Mouse (Mus musculus) midbrain, embryonic 11.5 days (tissue): Measurements from ENCODE around the gene Il21r. TPM values are rescaled to one million over a fixed set of nuclear protein-coding genes. Genes with fewer than 3 reads are reported as not detected.
A peak's percentile ranks its signal among the peaks of the same experiment; 100 is the strongest.

Experiments used
- ATAC-seq: fragments of 200-750 bp; cut with Nextera tagmentation; 2 replicates; pipeline ENCODE4 v1.8.0; 2017; ENCODE audit warnings: moderate TSS enrichment, moderate library complexity; ENCODE audit not compliant: low FRiP score
- DNase-seq: peaks from one replicate; pipeline ENCODE4 v3.0.0; 2015; ENCODE audit warnings: low spot score; ENCODE audit errors: missing footprints
- H3K27ac ChIP-seq: fragments of 300-500 bp; sonication (generic); 2 replicates; pipeline ENCODE4 v1.5.1; 2014; ENCODE audit warnings: low read depth, low read length
- H3K27me3 ChIP-seq: fragments of 300-500 bp; sonication (generic); 2 replicates; pipeline ENCODE4 v1.6.1; 2014; ENCODE audit warnings: mild to moderate bottlenecking, low read length, moderate library complexity, mixed read lengths; ENCODE audit not compliant: control insufficient read depth, insufficient read depth
- H3K36me3 ChIP-seq: fragments of 300-500 bp; sonication (generic); 2 replicates; pipeline ENCODE4 v1.6.1; 2014; ENCODE audit warnings: mild to moderate bottlenecking, low read length, moderate library complexity, mixed read lengths; ENCODE audit not compliant: control insufficient read depth, insufficient read depth
- H3K4me1 ChIP-seq: fragments of 300-500 bp; sonication (generic); 2 replicates; pipeline ENCODE4 v1.6.1; 2014; ENCODE audit warnings: low read length; ENCODE audit not compliant: control insufficient read depth, insufficient read depth
- H3K4me2 ChIP-seq: fragments of 300-500 bp; sonication (generic); 2 replicates; pipeline ENCODE4 v1.6.1; 2014; ENCODE audit warnings: mild to moderate bottlenecking, moderate library complexity
- H3K4me3 ChIP-seq: fragments of 300-500 bp; sonication (generic); 2 replicates; pipeline ENCODE4 v1.5.1; 2014; ENCODE audit warnings: low read depth, low read length
- H3K9ac ChIP-seq: fragments of 300-500 bp; sonication (generic); 2 replicates; pipeline ENCODE4 v1.6.1; 2014; ENCODE audit warnings: low read length
- H3K9me3 ChIP-seq: fragments of 300-500 bp; sonication (generic); 2 replicates; pipeline ENCODE4 v1.6.1; 2016; ENCODE audit warnings: low read length; ENCODE audit not compliant: control insufficient read depth
- WGBS: fragments of 180-500 bp; shearing (Covaris S2); extraction: QIAGEN DNeasy Blood & Tissue Kit; methylation state at CpG from one replicate; pipeline ENCODE4 v1.1.7; 2014; 5-methylcytosine and 5-hydroxymethylcytosine counted together
- polyA plus RNA-seq: library from polyadenylated mRNA; unstranded; fragments of >200 nt; fragmentation: Nextera tagmentation; extraction: Ambion mirVana; gene quantifications from 2 replicates; pipeline ENCODE4 v1.2.1, GENCODE M21; 2014

Il21r gene
- polyA plus RNA-seq, 1 experiment from 2014 or later: 0.36 TPM

- H3K4me2 ChIP-seq: no peak overlapping the region
- H3K9me3 ChIP-seq: no peaks in the 10 kb centered on the region
- peak overlapping the region; percentile 10; the same call in 1 of the 2 replicates for H3K27ac ChIP-seq
- no peak overlapping the region; the same call in 1 of the 2 replicates for H3K9ac ChIP-seq
- H3K36me3 ChIP-seq: peaks cover 26% of the 10 kb centered on the region
- 47% methylated on average over 9 of the region's 9 CpGs for WGBS
- no peak overlapping the region for H3K4me3 ChIP-seq
- ATAC-seq (peak; percentile 75), DNase-seq (peak; percentile 91)
- H3K4me1 ChIP-seq: no peaks in the 10 kb centered on the region
- H3K27me3 ChIP-seq: no peaks in the 10 kb centered on the region
These were observed 35.7 kb downstream of the Il21r start for GRCm38 (mm10) chr7:125638870-125639386.

GRCm38 (mm10) chr7:125643880-125644279, 40.7 kb downstream of the Il21r start:
- H3K4me3 ChIP-seq: no peak overlapping the region
- WGBS: 96% methylated on average over 6 of the region's 6 CpGs
- no peaks in the 10 kb centered on the region for H3K4me1 ChIP-seq
- no peaks in the 10 kb centered on the region for H3K9me3 ChIP-seq
- DNase-seq (no peak), ATAC-seq (no peak)
- no peak overlapping the region for H3K9ac ChIP-seq
- H3K27me3 ChIP-seq: no peaks in the 10 kb centered on the region
- no peak overlapping the region for H3K4me2 ChIP-seq
- H3K36me3 ChIP-seq: peaks cover 59% of the 10 kb centered on the region
- H3K27ac ChIP-seq: no peak overlapping the region

DNA sequence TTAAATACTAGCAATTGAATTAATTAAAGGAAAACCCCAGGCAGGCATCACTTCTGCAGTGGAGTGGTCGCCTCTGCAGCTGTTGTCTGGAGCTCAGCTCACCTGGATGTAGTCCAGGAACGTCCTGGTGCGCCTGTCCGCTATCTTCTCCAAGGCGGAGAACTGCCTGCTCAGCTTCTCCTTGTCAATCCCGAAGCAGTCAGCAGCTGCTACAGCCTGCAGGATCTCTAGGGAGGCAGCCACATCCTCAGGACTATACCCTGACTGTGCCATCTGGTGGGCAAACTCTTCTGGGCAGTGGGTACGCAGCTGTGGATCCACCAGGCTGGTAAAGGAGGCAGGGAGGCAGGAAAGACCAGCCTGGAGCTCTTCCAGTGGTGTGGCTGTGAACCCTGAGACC, 42.2 kb downstream of the Il21r start:
- no peak overlapping the region for H3K4me3 ChIP-seq
- no peak for ATAC-seq
- no peak overlapping the region for H3K4me2 ChIP-seq
- WGBS: 95% methylated on average over 7 of the region's 7 CpGs
- DNase-seq: no peak
- peaks cover 54% of the 10 kb centered on the region for H3K36me3 ChIP-seq
- H3K9ac ChIP-seq: no peak overlapping the region
- H3K27ac ChIP-seq: no peak overlapping the region
- no peaks in the 10 kb centered on the region for H3K27me3 ChIP-seq
- H3K4me1 ChIP-seq: no peaks in the 10 kb centered on the region
- no peaks in the 10 kb centered on the region for H3K9me3 ChIP-seq

GRCm38 (mm10) chr7:125649013-125649412, 45.8 kb downstream of the Il21r start:
- ATAC-seq: no peak
- Histone ChIP-seq H3K4me3 (no peak overlapping the region), H3K27me3 (no peaks in the 10 kb centered on the region), H3K9me3 (no peaks in the 10 kb centered on the region), H3K4me2 (no peak overlapping the region), H3K36me3 (peaks cover 47% of the 10 kb centered on the region), H3K4me1 (no peaks in the 10 kb centered on the region), H3K27ac (no peak overlapping the region), H3K9ac (no peak overlapping the region)
- WGBS: 90% methylated on average over 1 of the region's 1 CpGs
- DNase-seq: no peak

- H3K36me3 ChIP-seq: peaks cover 56% of the 10 kb centered on the region
- no peak overlapping the region for H3K4me3 ChIP-seq
- H3K27me3 ChIP-seq: no peaks in the 10 kb centered on the region
- no peak overlapping the region for H3K9ac ChIP-seq
- H3K4me1 ChIP-seq: no peaks in the 10 kb centered on the region
- no peak for ATAC-seq
- no peaks in the 10 kb centered on the region for H3K9me3 ChIP-seq
- 93% methylated on average over 6 of the region's 6 CpGs for whole genome bisulfite sequencing
- no peak overlapping the region for H3K4me2 ChIP-seq
- no peak for DNase-seq
- H3K27ac ChIP-seq: no peak overlapping the region
These were observed 54.3 kb downstream of the Il21r start for GRCm38 (mm10) chr7:125657511-125657910.

DNA sequence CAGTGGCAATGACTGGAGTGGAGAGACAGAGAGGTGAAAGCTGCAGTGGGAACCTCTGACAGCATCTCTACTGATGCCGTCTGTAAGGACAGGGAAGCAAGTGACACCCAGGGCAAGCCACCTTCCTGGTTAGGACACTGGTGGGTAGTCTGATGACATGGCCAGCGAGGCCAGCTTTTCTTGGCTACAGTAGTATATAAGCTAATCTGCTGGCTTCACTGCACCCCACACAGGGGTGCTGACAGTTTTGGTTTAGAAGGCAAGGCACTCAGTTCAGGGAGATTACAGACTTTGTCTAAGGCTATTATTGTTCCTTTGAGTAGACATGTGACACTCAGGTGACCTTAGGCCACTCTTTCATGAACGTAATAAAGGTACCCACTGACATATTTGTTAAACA, 60.4 kb downstream of the Il21r start:
- Histone ChIP-seq H3K9ac (no peak overlapping the region), H3K4me2 (no peak overlapping the region), H3K4me3 (no peak overlapping the region), H3K27me3 (no peaks in the 10 kb centered on the region), H3K36me3 (peaks cover 46% of the 10 kb centered on the region), H3K27ac (no peak overlapping the region), H3K9me3 (no peaks in the 10 kb centered on the region), H3K4me1 (no peaks in the 10 kb centered on the region)
- ATAC-seq: no peak
- WGBS: 83% methylated on average over 3 of the region's 3 CpGs
- DNase-seq: no peak

DNA sequence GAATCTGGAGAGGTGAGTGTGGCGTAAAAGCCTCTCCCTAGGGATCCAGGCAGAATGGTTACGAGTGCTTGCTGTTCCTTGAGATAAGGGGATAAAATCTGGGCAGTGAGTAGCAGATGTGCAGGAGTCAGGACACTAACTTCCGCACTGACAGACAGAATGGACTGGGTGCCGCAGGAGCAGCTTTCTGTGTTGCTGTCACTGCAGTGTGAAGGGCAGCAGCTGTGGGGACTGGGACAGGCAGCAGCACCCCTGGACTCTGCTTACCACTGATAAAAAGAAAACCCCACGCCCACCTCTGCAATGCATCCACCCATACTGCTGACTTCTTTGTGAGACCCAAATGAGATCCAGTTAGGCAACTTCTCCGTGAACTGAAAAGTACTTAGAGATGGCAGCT, 67.6 kb downstream of the Il21r start:
- 92% methylated on average over 6 of the region's 6 CpGs for WGBS
- H3K36me3 ChIP-seq: peaks cover 56% of the 10 kb centered on the region

GRCm38 (mm10) chr7:125671396-125671795, 68.2 kb downstream of the Il21r start:
- H3K4me2 ChIP-seq: no peak overlapping the region
- ATAC-seq (no peak), DNase-seq (no peak)
- no peak overlapping the region for H3K9ac ChIP-seq
- no peak overlapping the region for H3K27ac ChIP-seq
- H3K4me3 ChIP-seq: no peak overlapping the region
- WGBS: 92% methylated on average over 8 of the region's 8 CpGs
- peaks cover 59% of the 10 kb centered on the region for H3K36me3 ChIP-seq
- H3K27me3 ChIP-seq: no peaks in the 10 kb centered on the region
- H3K4me1 ChIP-seq: no peaks in the 10 kb centered on the region
- no peaks in the 10 kb centered on the region for H3K9me3 ChIP-seq

More for the DNA sequence above, 67.6 kb downstream of the Il21r start:
- Histone ChIP-seq H3K4me2 (no peak overlapping the region), H3K27ac (no peak overlapping the region), H3K27me3 (no peaks in the 10 kb centered on the region), H3K4me3 (no peak overlapping the region), H3K9ac (no peak overlapping the region), H3K9me3 (no peaks in the 10 kb centered on the region), H3K4me1 (no peaks in the 10 kb centered on the region)
- DNase-seq: no peak
- no peak for ATAC-seq

- H3K9me3 ChIP-seq: no peaks in the 10 kb centered on the region
- ATAC-seq (no peak), DNase-seq (peak; percentile 89)
- H3K27ac ChIP-seq: no peak overlapping the region
- H3K9ac ChIP-seq: no peak overlapping the region
- H3K4me2 ChIP-seq: no peak overlapping the region
- no peaks in the 10 kb centered on the region for H3K27me3 ChIP-seq
- WGBS: 80% methylated on average over 2 of the region's 2 CpGs
- H3K4me3 ChIP-seq: no peak overlapping the region
- peaks cover 49% of the 10 kb centered on the region for H3K36me3 ChIP-seq
- no peaks in the 10 kb centered on the region for H3K4me1 ChIP-seq
These were observed 71.7 kb downstream of the Il21r start for GRCm38 (mm10) chr7:125674916-125675315.
